Mouse (Mus musculus): ENCODE results near the gene Nptx1.
A peak's percentile ranks its signal among the peaks of the same experiment; 100 is the strongest.

Gene Nptx1

GRCm38 (mm10) chr11:119550546-119551335 lies 3.2 kb upstream of the Nptx1 start:
- no peak for DNase-seq (ENCODE audit: low spot score)

DNA sequence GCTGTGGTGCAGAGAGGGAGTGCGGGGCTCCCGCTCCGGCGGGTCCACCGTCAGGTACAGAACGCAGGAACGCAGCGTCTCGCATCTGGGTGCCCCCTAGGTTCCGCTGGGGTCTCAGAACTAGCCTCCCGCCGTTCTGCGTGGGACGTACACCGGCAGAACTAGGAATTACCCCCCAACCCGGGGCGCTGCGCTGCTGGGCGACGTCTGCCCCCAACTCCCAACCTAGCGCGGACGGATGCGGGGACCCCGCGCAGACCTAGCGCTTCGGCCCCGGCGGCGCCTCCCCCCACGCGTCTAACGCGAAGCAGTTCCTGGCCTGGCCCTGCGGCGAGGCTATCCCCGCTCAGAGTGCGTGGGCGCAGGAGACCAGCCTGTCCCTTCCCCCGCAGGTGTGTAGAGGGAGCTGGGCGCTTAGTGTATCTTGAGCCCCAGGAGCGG lies 1.8 kb upstream of the Nptx1 start:
- DNase-seq (ENCODE audit: low spot score): no peak

DNA sequence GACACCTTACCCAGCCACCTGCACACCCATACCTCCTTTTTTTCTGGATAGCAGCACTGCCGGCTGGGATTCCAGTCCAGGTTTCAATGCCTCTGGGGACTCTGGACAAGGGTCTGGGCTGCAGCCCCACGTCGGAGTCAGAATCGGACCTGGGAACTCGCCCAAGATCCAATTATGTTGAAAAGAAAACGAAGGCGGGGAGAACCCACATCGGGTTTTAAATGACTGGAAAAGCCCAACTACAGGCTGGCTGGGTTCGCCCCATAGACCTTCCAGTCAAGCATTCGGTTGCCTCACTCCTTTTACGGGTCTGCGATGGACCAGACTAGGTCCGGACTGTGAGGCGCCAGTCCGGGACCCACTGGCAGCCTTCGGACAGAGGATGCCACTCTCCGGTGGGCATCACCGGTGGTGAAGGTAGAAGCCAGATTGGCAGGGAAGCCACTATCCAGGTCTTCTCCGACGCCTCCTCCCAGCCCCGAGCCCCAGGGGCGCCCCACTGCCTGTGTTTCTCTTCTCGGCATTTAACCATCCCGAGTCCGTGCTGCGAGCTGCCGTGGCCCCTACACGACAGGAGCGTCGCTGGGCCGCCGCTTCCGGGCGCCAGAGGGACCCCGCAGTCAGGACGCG lies 1.3 kb upstream of the Nptx1 start:
- no peak for DNase-seq (ENCODE audit: low spot score)

- no peak for DNase-seq (ENCODE audit: low spot score)
Measured at GRCm38 (mm10) chr11:119547951-119548591, 518 bp upstream of the Nptx1 start.

DNA sequence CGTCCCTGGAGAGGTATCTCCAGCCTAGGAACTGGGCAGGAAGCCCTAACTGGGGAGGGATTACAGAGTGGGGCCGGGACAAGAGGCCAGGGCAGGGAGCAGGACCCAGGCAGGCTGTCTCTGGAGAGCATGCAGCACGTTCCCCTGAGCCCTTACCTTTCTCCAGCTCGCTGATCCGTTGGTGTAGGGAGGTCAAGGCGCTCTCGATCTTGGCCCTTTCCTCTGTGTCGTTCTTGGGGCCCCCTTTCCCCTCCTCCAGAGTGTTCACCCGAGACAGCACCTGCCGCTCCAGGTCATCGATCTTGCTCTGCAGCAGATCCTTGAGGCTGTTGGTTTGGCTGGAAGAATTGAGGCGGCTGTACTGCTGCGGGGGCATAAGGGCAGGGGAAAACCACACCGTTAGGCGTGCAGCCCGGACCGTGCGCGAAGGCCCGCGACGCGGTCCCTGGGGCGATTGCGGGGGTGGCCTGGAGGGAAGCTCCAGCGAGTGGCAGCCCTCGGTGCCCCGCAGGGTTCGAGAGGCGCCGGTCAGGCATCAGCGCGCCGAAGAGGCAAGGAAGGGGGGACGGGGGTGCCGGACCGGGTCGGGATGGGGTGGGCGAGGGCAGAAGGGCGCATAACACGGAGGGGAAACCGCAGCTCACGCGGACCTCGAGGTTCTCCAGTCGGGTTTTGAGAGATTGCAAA lies 914 bp downstream of the Nptx1 start:
- no peak for DNase-seq (ENCODE audit: low spot score)

DNA sequence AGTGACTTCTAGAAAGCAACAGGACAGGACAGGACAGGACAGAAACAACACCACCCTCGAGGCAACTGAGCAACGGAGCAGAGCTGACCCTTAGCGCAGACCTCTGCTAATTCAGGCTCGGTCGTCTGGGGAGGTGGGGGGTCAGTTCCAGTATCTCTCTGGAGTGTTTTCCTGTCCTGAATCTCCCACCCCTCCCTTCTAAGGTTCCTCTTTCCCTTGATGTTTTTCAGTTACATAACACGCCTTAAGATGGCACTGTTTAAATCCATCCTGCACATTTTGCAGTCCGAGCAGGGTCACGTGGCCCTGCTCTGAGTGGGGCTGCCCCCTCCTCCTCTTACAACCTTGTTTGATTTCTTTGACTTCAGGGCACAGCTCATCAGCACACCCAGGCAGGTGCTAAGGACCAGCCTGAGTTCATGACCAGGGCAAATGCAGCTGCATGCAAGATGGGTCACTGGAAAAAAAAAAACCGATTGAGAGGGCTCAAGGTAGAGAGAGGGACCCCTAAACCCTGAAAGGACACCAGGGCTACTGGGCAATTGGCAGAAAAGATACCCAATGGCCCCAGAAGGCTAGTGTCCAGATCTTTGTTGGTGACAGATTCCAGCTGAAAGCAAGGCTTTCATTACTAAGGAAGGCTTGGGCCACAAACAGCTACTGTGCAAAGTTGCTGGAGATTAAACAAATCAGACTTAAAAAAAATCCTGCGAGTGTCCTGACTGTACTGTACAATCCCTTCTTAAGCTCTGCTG lies 1.6 kb downstream of the Nptx1 start:
- DNase-seq (ENCODE audit: low spot score): no peak

DNA sequence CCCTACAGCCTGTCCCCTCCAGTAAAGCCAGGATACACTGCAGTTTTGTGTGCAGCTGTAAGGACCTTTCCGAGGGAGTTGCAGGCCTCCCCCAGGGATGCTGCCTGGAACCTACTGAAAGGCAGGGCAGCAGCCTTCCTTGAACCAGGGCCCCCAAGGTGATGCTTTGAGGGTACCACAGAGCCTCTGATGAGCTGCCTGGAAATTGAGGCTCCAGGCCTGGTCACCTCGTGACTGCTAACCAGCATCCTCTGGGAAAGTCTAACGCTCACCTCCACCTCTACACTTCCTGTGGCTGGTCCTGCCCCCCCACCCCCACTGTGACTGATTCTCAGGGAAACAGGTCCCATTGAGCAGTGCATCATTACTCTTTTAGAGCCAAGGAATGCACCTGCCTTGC lies 2.3 kb downstream of the Nptx1 start:
- no peak for DNase-seq (ENCODE audit: low spot score)

GRCm38 (mm10) chr11:119544518-119545105 lies 2.9 kb downstream of the Nptx1 start:
- DNase-seq (ENCODE audit: low spot score): no peak

- DNase-seq (ENCODE audit: low spot score): no peak
Measured at GRCm38 (mm10) chr11:119543816-119544517, 3.6 kb downstream of the Nptx1 start.

GRCm38 (mm10) chr11:119542886-119543285 lies 4.7 kb downstream of the Nptx1 start:
- no peak for DNase-seq (ENCODE audit: low spot score)

GRCm38 (mm10) chr11:119542371-119542770 lies 5.2 kb downstream of the Nptx1 start:
- no peak for DNase-seq (ENCODE audit: low spot score)

DNA sequence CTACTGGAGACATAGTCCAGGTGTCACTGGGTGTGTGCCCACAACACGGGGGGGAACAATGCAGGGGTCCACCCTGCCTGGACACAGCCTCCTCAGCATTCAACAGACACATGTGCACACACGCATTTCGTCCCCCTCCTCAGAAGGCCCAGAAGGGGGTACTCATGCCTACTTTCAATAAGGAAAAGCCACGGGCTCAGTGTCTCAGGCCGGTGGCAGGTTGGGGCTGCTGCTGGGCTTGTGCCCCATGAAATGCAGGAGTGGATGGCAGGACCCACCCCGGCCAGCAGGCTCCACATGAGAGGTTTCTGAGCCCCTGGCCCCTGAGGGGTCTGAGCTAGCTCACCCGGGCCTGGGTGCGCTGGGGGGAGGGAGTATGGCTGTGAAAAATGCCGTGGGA lies 6.5 kb downstream of the Nptx1 start:
- no peak for DNase-seq (ENCODE audit: low spot score)

- no peak for DNase-seq (ENCODE audit: low spot score)
Measured at GRCm38 (mm10) chr11:119540560-119540959, 7.0 kb downstream of the Nptx1 start.

DNA sequence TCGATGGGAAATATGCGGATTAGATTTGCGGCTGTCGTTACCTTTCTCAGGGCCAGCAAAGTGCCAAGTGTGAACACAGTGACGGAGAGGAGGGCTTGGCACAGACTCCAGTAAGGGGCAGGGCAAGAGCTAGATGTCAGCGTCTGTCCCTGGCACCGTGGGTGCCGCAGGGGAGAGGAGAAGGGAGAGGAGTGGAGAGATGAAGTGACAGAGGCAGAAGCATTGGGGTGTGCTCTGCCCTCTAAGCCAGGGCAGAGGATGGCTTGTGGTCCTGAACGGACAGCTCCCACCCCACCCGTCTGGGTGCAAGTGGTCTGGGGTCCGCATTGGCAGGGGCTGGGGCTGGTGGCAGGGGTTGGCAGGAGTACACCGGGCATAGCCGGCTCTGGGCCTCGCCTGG lies 7.6 kb downstream of the Nptx1 start:
- no peak for DNase-seq (ENCODE audit: low spot score)

DNA sequence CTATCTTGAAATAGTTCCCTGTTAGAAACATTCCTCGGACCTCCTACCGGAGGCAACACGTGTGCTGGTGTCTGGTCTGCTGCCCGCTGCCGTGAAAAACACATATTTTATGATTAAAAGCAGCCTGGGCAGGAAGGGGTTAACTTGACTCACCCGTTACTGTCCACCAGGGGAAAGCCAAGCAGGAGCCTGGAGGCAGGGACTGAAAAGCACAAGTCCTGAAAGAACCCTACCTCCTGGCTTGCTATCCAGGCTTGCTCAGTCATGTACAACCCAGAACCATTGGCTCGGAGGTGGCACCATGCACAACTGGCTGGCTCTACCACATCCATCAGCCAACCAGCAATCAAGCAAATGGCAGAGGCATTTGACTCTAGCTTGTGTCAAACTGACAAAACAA lies 13.8 kb downstream of the Nptx1 start:
- no peak for DNase-seq (ENCODE audit: low spot score)

- no peak for DNase-seq (ENCODE audit: low spot score)
Measured at GRCm38 (mm10) chr11:119532460-119532859, 15.1 kb downstream of the Nptx1 start.

DNA sequence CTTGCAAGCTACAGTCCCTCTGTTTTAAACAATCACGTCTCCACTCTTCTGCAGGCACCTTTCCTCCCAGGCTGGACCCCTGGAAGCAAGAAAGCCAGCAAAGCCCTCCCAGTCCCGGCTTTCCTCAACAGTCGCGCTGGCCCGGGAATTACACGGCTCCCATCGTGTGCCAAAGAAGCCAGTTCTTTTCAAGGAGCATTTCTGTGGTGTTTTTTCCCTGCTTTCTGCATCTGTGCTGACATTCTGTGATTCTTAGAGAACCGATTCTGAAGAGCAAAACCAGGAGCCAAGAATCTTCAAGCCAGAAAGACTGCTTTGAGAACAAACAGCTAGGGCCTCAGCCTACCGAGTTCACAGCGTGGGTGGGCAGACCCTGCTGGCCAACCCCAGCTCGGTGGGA lies 18.6 kb downstream of the Nptx1 start:
- DNase-seq (ENCODE audit: low spot score): no peak

DNA sequence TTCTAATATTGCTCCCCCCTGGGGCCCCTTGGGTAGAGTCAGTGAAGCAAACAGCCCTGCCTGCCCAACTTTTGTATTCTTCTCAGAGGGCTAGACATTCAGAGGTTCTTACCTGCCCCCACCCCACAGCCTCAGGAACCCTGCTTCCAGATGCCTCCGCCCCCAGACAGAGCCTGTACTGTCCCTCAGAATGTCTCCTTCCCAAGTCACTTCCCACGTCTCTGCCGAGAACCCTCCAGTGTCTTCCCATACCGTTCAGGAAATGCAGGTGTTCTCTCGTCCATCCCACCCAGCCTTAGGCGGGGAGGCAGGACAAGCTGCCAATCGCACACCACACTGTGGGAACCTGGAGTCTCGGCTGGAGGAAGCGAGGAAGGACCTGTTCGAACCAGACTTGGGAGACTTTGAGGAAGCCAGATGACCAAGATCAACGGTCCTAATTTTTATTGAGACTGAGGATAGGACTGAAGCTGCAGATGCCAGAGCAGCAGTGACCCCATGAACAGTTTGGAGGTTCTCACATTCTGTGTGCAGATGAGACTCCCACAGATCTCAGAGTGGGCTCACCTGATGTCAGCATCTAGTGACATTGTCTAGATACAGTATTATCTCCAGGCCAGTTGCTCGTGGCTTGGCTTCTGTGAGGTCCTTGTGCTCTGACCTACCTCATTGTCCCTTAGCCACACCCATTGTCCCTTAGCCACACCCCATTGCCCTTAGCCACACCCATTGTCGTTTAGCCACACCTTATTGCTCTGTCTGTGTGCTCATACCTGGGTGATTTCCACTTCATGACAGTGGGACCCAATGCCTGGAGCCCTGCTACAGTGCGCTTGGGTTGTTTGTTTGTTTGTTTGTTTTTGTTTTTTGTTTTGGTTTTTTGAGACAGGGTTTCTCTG lies 21.2 kb downstream of the Nptx1 start:
- DNase-seq (ENCODE audit: low spot score): no peak

GRCm38 (mm10) chr11:119524545-119524949 lies 23.0 kb downstream of the Nptx1 start:
- DNase-seq (ENCODE audit: low spot score): peak; percentile 65

- no peak for DNase-seq (ENCODE audit: low spot score)
Measured at GRCm38 (mm10) chr11:119523392-119523791, 24.2 kb downstream of the Nptx1 start.
